Mouse (Mus musculus): ENCODE measurements around the gene Gal. TPM values are rescaled to one million over a fixed set of nuclear protein-coding genes. Genes with fewer than 3 reads are reported as not detected.

Gene Gal
- total RNA-seq, 2 experiments from 2014 or later, result 0.56 TPM; not detected in 1

DNA sequence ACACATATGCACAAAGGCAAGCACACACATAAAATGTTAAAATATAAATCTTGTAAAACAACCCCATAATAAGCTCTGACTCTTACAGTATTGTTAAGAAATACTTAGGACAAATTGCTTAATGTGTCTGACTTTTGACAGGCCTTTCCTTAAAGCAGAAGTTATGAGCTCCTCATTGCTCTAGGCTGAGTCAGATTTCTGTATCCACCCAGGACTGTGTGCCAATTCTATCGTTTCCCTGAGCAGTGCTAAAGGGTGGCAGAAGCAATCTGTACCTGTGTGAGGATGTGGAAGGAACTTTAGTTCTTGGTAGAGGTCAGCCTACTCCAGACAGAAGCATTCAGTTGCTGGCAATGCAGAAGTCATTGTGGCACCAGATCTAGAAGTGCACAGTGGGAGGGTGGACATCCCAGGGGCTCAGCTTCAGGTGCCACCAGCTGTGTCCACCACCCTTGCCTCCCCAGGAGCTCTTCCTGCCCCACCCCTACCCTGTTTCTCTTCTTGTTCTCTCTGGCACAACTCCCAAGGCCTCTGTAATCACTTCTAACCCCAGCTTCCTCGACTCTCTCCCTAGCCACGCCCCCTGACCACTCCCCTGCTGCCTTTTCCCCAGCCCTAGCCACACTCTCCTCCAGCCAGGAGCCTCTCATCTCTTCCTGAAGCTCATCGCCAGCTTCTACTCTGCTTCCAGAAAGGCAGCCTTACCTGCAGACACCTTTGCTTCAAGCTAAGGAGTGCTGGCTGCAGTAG lies 37.2 kb downstream of the Gal start:
- Histone ChIP-seq H3K27ac (no peak overlapping the region), H3K4me3 (no peak overlapping the region)
- TF ChIP-seq CTCF (IDR thresholded peaks at IDR 0.05), result no peak
- intact Hi-C loops (cut with DNase I), result no loop called here
- DNase-seq (ENCODE audit: extremely low spot score in 1 of 2, low spot score in 2 of 2), result no peak

DNA sequence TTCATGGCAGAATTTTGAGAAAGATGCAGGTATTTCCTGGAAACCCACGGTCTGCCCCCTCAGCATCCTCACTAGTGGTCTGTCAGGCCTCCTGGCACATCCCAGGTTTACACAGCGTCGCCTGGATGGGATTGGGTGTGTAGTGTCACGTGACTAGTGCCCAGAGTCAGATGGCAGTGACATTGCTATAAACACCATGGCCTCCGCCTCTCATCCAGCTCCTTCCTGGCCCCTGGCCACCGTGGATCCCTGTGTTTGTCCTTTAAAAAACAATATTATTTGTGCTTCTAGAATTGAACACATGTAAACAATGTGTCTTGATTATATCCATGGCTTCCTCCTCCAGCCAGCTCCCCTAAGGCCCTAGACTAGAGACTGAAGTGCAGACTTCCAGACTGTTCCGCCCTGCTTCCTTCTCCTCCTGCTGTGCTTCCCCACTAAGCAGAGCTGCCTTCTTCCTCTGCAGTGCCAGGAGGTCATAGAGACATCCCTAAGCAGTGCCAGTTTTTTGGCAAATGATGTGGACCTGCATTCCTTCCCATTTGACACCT lies 38.3 kb downstream of the Gal start:
- H3K27ac ChIP-seq, result no peak overlapping the region
- DNase-seq (ENCODE audit: extremely low spot score in 1 of 2, low spot score in 2 of 2), result no peak
- H3K4me3 ChIP-seq, result no peak overlapping the region
- TF ChIP-seq CTCF (IDR thresholded peaks at IDR 0.05), result no peak
- intact Hi-C loops (cut with DNase I), result no loop called here

DNA sequence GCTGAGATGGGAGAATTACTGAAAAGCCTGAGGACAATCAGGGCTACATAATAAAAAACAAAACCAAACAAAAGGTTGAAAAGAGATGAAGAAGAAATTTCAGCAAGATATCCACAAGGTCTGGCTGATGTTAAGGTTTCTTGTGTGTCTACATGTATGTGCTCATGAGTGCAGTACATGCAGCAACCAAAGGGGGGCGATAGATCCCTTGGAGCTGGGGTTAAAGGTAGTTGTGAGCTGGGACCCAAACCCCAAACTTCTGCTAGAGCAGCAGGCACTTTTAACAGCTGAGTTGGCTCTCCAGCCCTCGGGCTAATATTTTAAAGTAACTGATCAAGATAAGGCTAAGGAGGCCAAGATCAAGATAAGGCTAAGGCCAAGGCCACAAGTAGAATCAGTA lies 40.3 kb downstream of the Gal start:
- intact Hi-C loops (cut with DNase I), result no loop called here
- H3K27ac ChIP-seq, result no peak overlapping the region
- TF ChIP-seq CTCF (IDR thresholded peaks at IDR 0.05), result no peak; the same call in 1 of the 2 replicates
- no peak overlapping the region for H3K4me3 ChIP-seq
- no peak for DNase-seq (ENCODE audit: extremely low spot score in 1 of 2, low spot score in 2 of 2)

- no peak for DNase-seq (ENCODE audit: extremely low spot score in 1 of 2, low spot score in 2 of 2)
- intact Hi-C loops (cut with DNase I), result no loop called here
- TF ChIP-seq CTCF (IDR thresholded peaks at IDR 0.05), result no peak
- no peak overlapping the region for H3K4me3 ChIP-seq
- no peak overlapping the region for H3K27ac ChIP-seq
These were observed 41.0 kb downstream of the Gal start for GRCm38 (mm10) chr19:3373380-3373779.

DNA sequence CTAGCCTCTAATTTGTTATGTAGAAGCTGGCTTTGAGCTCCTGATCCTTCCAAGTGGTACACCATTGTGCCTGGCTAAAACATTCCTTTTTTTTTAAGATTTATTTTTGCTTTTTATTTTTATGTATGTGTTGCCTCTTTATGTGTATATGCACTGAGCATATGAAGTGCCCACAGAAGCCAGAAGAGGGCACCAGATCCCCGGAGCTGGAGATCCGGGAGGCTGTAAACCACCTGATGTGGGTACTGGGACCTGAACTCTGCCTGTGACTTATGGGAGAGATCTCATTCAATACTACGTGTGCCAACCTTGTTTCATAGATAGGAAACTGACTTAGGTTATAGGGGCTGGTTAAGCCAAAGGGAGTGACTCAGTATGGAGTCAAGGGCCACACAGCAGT lies 46.1 kb downstream of the Gal start:
- Histone ChIP-seq H3K27ac (no peak overlapping the region), H3K4me3 (no peak overlapping the region)
- TF ChIP-seq CTCF (IDR thresholded peaks at IDR 0.05), result no peak; the same call in 1 of the 2 replicates
- intact Hi-C loops (cut with DNase I), result no loop called here
- DNase-seq (ENCODE audit: extremely low spot score in 1 of 2, low spot score in 2 of 2), result no peak

DNA sequence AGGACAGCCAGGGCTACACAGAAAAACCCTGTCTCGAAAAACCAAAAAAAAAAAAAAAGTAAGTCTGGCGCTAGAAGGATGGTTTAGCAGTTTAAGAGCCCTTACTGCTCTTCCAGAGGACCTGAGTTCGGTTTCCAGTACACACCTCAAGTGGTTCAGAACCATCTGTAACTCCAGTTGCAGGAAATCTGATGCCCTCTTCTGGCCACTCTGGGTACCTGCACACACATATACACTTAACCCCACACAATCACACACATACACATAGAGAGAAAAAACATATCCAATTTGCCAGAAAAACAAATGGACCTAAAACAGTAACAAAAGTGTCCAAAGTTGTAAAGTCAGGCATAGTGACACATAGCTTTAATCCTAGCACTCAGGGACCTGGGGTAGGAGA lies 49.3 kb downstream of the Gal start:
- intact Hi-C loops (cut with DNase I), result no loop called here
- no peak for DNase-seq (ENCODE audit: extremely low spot score in 1 of 2, low spot score in 2 of 2)
- H3K27ac ChIP-seq, result no peak overlapping the region
- TF ChIP-seq CTCF (IDR thresholded peaks at IDR 0.05), result peak; percentile 8
- no peak overlapping the region for H3K4me3 ChIP-seq

- intact Hi-C loops (cut with DNase I), result no loop called here
- no peak for DNase-seq (ENCODE audit: extremely low spot score in 1 of 2, low spot score in 2 of 2)
- TF ChIP-seq CTCF (IDR thresholded peaks at IDR 0.05), result no peak
- Histone ChIP-seq H3K4me3 (no peak overlapping the region), H3K27ac (no peak overlapping the region)
These were observed 50.8 kb downstream of the Gal start for GRCm38 (mm10) chr19:3363510-3363909.

Other genes starting within 250 kb of the Gal start
- gene Mrpl21, start 131.6 kb downstream of the Gal start, total RNA-seq (2021), result 10 to 100 TPM; 51.3 to 52.0 TPM
- gene Ighmbp2, start 131.5 kb downstream of the Gal start, total RNA-seq (2021), result 10 to 100 TPM in 1 of 2 experiments, 1 to 10 TPM in 1; 9.4 to 11.0 TPM
- 10 to 100 TPM; 20.6 to 27.8 TPM for gene Cpt1a, start 92.2 kb downstream of the Gal start, total RNA-seq (2021)
- under 1 TPM; 0.19 to 0.36 TPM for gene Tesmin, start 25.7 kb downstream of the Gal start, total RNA-seq (2021)
- 10 to 100 TPM; 76.0 to 85.1 TPM for gene Ppp6r3, start 161.2 kb upstream of the Gal start, total RNA-seq (2021)

Measured in left cerebral cortex, adult 2 months (tissue).